Mouse (Mus musculus): Measurements from ENCODE around the gene Adam17. TPM values are rescaled to one million over a fixed set of nuclear protein-coding genes. Genes with fewer than 3 reads are reported as not detected.

Gene Adam17
- polyA plus RNA-seq, 1 experiment: 17.8 TPM

- TF ChIP-seq POLR2A (IDR thresholded peaks at IDR 0.05; ENCODE audit: control insufficient read depth, low read depth, low read length) (no peak), CTCF (IDR thresholded peaks at IDR 0.05; ENCODE audit: control insufficient read depth, insufficient read depth, insufficient replicate concordance, low read depth, low read length) (no peak)
- Histone ChIP-seq H3K27me3 (ENCODE audit: control insufficient read depth, insufficient read depth, low read length) (no peaks in the 10 kb centered on the region), H3K4me1 (ENCODE audit: control insufficient read depth, insufficient read depth, low read length) (no peaks in the 10 kb centered on the region), H3K27ac (ENCODE audit: control insufficient read depth, insufficient read depth, low read depth, low read length) (no peak overlapping the region), H3K4me3 (ENCODE audit: control insufficient read depth, low read depth, low read length) (no peak overlapping the region), H3K36me3 (ENCODE audit: control insufficient read depth, insufficient read depth, low read length) (peaks cover 4% of the 10 kb centered on the region)
Measured at GRCm38 (mm10) chr12:21350113-21350876, 23.1 kb downstream of the Adam17 start.

- H3K4me1 ChIP-seq (ENCODE audit: control insufficient read depth, insufficient read depth, low read length): no peaks in the 10 kb centered on the region
- H3K27ac ChIP-seq (ENCODE audit: control insufficient read depth, insufficient read depth, low read depth, low read length): no peak overlapping the region
- H3K27me3 ChIP-seq (ENCODE audit: control insufficient read depth, insufficient read depth, low read length): no peaks in the 10 kb centered on the region
- H3K36me3 ChIP-seq (ENCODE audit: control insufficient read depth, insufficient read depth, low read length): peaks cover 2% of the 10 kb centered on the region; the same call in 1 of the 2 replicates
- TF ChIP-seq POLR2A (IDR thresholded peaks at IDR 0.05; ENCODE audit: control insufficient read depth, low read depth, low read length) (no peak), CTCF (IDR thresholded peaks at IDR 0.05; ENCODE audit: control insufficient read depth, insufficient read depth, insufficient replicate concordance, low read depth, low read length) (no peak)
- no peak overlapping the region for H3K4me3 ChIP-seq (ENCODE audit: control insufficient read depth, low read depth, low read length)
Measured at GRCm38 (mm10) chr12:21346972-21347371, 26.5 kb downstream of the Adam17 start.

- Histone ChIP-seq H3K36me3 (ENCODE audit: control insufficient read depth, insufficient read depth, low read length) (no peaks in the 10 kb centered on the region), H3K4me3 (ENCODE audit: control insufficient read depth, low read depth, low read length) (no peak overlapping the region), H3K27me3 (ENCODE audit: control insufficient read depth, insufficient read depth, low read length) (no peaks in the 10 kb centered on the region), H3K27ac (ENCODE audit: control insufficient read depth, insufficient read depth, low read depth, low read length) (no peak overlapping the region), H3K4me1 (ENCODE audit: control insufficient read depth, insufficient read depth, low read length) (no peaks in the 10 kb centered on the region)
- TF ChIP-seq POLR2A (IDR thresholded peaks at IDR 0.05; ENCODE audit: control insufficient read depth, low read depth, low read length): no peak
- TF ChIP-seq CTCF (IDR thresholded peaks at IDR 0.05; ENCODE audit: control insufficient read depth, insufficient read depth, insufficient replicate concordance, low read depth, low read length): no peak
Measured at GRCm38 (mm10) chr12:21340674-21341073, 32.8 kb downstream of the Adam17 start.

GRCm38 (mm10) chr12:21337171-21337570, 36.3 kb downstream of the Adam17 start:
- H3K36me3 ChIP-seq (ENCODE audit: control insufficient read depth, insufficient read depth, low read length): no peaks in the 10 kb centered on the region; the same call in 1 of the 2 replicates

GRCm38 (mm10) chr12:21335869-21336268, 37.6 kb downstream of the Adam17 start:
- peaks cover 1% of the 10 kb centered on the region; the same call in 1 of the 2 replicates for H3K36me3 ChIP-seq (ENCODE audit: control insufficient read depth, insufficient read depth, low read length)
- no peaks in the 10 kb centered on the region for H3K27me3 ChIP-seq (ENCODE audit: control insufficient read depth, insufficient read depth, low read length)
- no peaks in the 10 kb centered on the region for H3K4me1 ChIP-seq (ENCODE audit: control insufficient read depth, insufficient read depth, low read length)
- H3K27ac ChIP-seq (ENCODE audit: control insufficient read depth, insufficient read depth, low read depth, low read length): no peak overlapping the region
- TF ChIP-seq CTCF (IDR thresholded peaks at IDR 0.05; ENCODE audit: control insufficient read depth, insufficient read depth, insufficient replicate concordance, low read depth, low read length) (no peak), POLR2A (IDR thresholded peaks at IDR 0.05; ENCODE audit: control insufficient read depth, low read depth, low read length) (no peak)
- H3K4me3 ChIP-seq (ENCODE audit: control insufficient read depth, low read depth, low read length): no peak overlapping the region

More at GRCm38 (mm10) chr12:21337171-21337570, 36.3 kb downstream of the Adam17 start:
- Histone ChIP-seq H3K4me3 (ENCODE audit: control insufficient read depth, low read depth, low read length) (no peak overlapping the region), H3K4me1 (ENCODE audit: control insufficient read depth, insufficient read depth, low read length) (no peaks in the 10 kb centered on the region), H3K27ac (ENCODE audit: control insufficient read depth, insufficient read depth, low read depth, low read length) (no peak overlapping the region), H3K27me3 (ENCODE audit: control insufficient read depth, insufficient read depth, low read length) (no peaks in the 10 kb centered on the region)
- TF ChIP-seq CTCF (IDR thresholded peaks at IDR 0.05; ENCODE audit: control insufficient read depth, insufficient read depth, insufficient replicate concordance, low read depth, low read length) (no peak), POLR2A (IDR thresholded peaks at IDR 0.05; ENCODE audit: control insufficient read depth, low read depth, low read length) (no peak)

- H3K4me1 ChIP-seq (ENCODE audit: control insufficient read depth, insufficient read depth, low read length): no peaks in the 10 kb centered on the region
- no peak overlapping the region; the same call in 1 of the 2 replicates for H3K27ac ChIP-seq (ENCODE audit: control insufficient read depth, insufficient read depth, low read depth, low read length)
- H3K36me3 ChIP-seq (ENCODE audit: control insufficient read depth, insufficient read depth, low read length): peaks cover 4% of the 10 kb centered on the region
- TF ChIP-seq POLR2A (IDR thresholded peaks at IDR 0.05; ENCODE audit: control insufficient read depth, low read depth, low read length) (no peak), CTCF (IDR thresholded peaks at IDR 0.05; ENCODE audit: control insufficient read depth, insufficient read depth, insufficient replicate concordance, low read depth, low read length) (no peak)
- no peak overlapping the region for H3K4me3 ChIP-seq (ENCODE audit: control insufficient read depth, low read depth, low read length)
- no peaks in the 10 kb centered on the region for H3K27me3 ChIP-seq (ENCODE audit: control insufficient read depth, insufficient read depth, low read length)
Measured at GRCm38 (mm10) chr12:21333766-21334165, 39.7 kb downstream of the Adam17 start.

- no peak overlapping the region for H3K4me3 ChIP-seq (ENCODE audit: control insufficient read depth, low read depth, low read length)
- no peak overlapping the region for H3K27ac ChIP-seq (ENCODE audit: control insufficient read depth, insufficient read depth, low read depth, low read length)
- H3K4me1 ChIP-seq (ENCODE audit: control insufficient read depth, insufficient read depth, low read length): no peaks in the 10 kb centered on the region
- peaks cover 4% of the 10 kb centered on the region for H3K36me3 ChIP-seq (ENCODE audit: control insufficient read depth, insufficient read depth, low read length)
- H3K27me3 ChIP-seq (ENCODE audit: control insufficient read depth, insufficient read depth, low read length): no peaks in the 10 kb centered on the region
- TF ChIP-seq CTCF (IDR thresholded peaks at IDR 0.05; ENCODE audit: control insufficient read depth, insufficient read depth, insufficient replicate concordance, low read depth, low read length) (no peak), POLR2A (IDR thresholded peaks at IDR 0.05; ENCODE audit: control insufficient read depth, low read depth, low read length) (no peak)
Measured at GRCm38 (mm10) chr12:21333021-21333420, 40.4 kb downstream of the Adam17 start.
